Mouse (Mus musculus): Measurements from ENCODE around the gene Tac2. TPM values are rescaled to one million over a fixed set of nuclear protein-coding genes. Genes with fewer than 3 reads are reported as not detected.
A peak's percentile ranks its signal among the peaks of the same experiment; 100 is the strongest.

Gene Tac2
- polyA plus RNA-seq (2012; ENCODE audit: insufficient read depth, insufficient read length, missing spikeins), result not detected in 2 replicates

- Histone ChIP-seq H3K4me1 (ENCODE audit: control insufficient read depth, insufficient read depth, low read length) (no peaks in the 10 kb centered on the region), H3K27ac (ENCODE audit: insufficient read depth, low read depth, low read length) (no peak within 1 kb of the TSS), H3K4me3 (ENCODE audit: insufficient read depth, low read length) (no peak within 1 kb of the TSS)
- TF ChIP-seq CTCF (IDR thresholded peaks at IDR 0.05; ENCODE audit: low read depth, low read length) (no peak), POLR2A (IDR thresholded peaks at IDR 0.05; ENCODE audit: borderline replicate concordance, low read depth, low read length) (no peak)
Observed at GRCm38 (mm10) chr10:127724178-127724577, at the start of gene Tac2. Tac2 (plus strand) TSS chr10:127724478.

DNA sequence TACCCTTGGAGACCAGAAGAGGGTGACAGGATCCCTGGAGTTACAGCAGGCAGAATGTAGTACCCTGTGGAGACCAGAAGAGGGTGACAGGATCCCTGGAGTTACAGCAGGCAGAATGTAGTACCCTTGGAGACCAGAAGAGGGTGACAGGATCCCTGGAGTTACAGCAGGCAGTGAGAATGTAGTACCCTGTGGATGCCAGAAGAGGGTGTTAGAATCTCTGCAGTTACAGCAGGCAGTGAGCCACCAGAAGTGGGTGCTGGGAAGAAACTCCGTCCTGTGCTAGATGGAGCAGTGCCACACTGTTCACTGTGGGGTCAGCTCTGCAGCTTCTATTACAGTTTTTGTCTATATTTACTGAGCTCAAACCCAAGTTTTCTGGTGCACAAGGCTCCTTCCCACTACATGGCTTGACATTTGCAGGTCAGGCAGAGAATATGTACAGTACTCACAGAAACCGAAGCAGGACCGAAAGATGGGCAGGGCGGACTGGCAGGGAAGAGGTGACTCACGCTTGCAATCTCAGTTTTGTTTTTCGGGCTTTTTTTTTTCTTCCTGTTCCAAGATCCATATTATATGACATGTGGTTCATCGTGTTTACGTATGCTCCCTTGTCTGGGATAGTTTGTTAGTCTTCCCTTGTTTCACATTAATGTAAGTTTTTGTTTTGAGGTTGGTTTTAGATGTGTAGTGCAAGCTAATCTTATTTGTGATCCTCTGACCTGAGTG is 49.3 kb upstream of the Tac2 start:
- TF ChIP-seq CTCF (IDR thresholded peaks at IDR 0.05; ENCODE audit: low read depth, low read length) (peak; percentile 90), POLR2A (IDR thresholded peaks at IDR 0.05; ENCODE audit: borderline replicate concordance, low read depth, low read length) (no peak)
- peak overlapping the region; percentile 52 for H3K27ac ChIP-seq (ENCODE audit: insufficient read depth, low read depth, low read length)
- H3K4me1 ChIP-seq (ENCODE audit: control insufficient read depth, insufficient read depth, low read length), result peaks cover 2% of the 10 kb centered on the region; the same call in 1 of the 2 replicates
- H3K4me3 ChIP-seq (ENCODE audit: insufficient read depth, low read length), result peak overlapping the region; percentile 42

GRCm38 (mm10) chr10:127675859-127676398 is 48.3 kb upstream of the Tac2 start:
- no peak for TF ChIP-seq CTCF (IDR thresholded peaks at IDR 0.05; ENCODE audit: low read depth, low read length)
- no peak for TF ChIP-seq POLR2A (IDR thresholded peaks at IDR 0.05; ENCODE audit: borderline replicate concordance, low read depth, low read length)
- H3K4me1 ChIP-seq (ENCODE audit: control insufficient read depth, insufficient read depth, low read length), result peaks cover 2% of the 10 kb centered on the region; the same call in 1 of the 2 replicates
- peak overlapping the region; percentile 74 for H3K4me3 ChIP-seq (ENCODE audit: insufficient read depth, low read length)
- peak overlapping the region; percentile 62; the same call in 1 of the 2 replicates for H3K27ac ChIP-seq (ENCODE audit: insufficient read depth, low read depth, low read length)

GRCm38 (mm10) chr10:127676691-127677548 is 47.4 kb upstream of the Tac2 start:
- peak overlapping the region; percentile 62 for H3K27ac ChIP-seq (ENCODE audit: insufficient read depth, low read depth, low read length)
- H3K4me1 ChIP-seq (ENCODE audit: control insufficient read depth, insufficient read depth, low read length), result peaks cover 2% of the 10 kb centered on the region; the same call in 1 of the 2 replicates
- peak overlapping the region; percentile 89 for H3K4me3 ChIP-seq (ENCODE audit: insufficient read depth, low read length)
- no peak for TF ChIP-seq POLR2A (IDR thresholded peaks at IDR 0.05; ENCODE audit: borderline replicate concordance, low read depth, low read length)
- TF ChIP-seq CTCF (IDR thresholded peaks at IDR 0.05; ENCODE audit: low read depth, low read length), result no peak

DNA sequence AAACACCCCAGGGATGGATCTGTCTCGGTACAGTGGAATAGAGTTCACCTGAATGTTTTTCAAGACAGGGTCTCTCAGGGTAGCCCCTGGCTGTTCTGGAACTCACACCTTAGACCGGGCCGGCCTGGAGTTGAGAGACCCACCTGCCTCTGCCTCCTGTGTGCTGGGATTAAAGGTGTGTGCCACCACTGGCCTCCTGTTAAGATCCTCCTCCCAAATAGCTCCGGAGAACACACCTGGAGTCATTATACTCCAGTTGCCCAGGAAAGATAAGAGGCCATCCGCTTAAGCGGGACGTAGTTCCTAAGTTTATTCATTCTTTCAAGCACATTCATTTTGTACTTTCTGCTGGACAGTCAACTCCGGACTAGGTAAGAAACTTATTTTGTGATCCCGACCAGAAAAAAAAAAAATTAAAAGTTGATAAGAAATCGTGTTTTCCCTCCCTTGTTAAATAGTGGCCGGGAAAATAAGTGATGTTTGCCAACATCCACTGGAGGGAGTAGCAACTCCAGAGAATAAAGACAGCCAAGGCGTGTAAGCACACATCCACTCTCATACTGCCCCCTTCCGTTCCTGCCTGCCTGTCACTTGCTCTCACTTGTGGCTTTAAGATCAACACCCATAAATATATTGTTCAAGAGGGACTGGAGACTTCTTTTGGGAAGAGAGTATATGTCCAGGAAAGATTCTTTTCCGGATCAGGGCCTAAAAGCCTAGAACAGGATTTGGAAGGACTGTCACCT is 46.5 kb upstream of the Tac2 start:
- no peak overlapping the region for H3K27ac ChIP-seq (ENCODE audit: insufficient read depth, low read depth, low read length)
- TF ChIP-seq CTCF (IDR thresholded peaks at IDR 0.05; ENCODE audit: low read depth, low read length) (peak; percentile 32; the same call in 1 of the 2 replicates), POLR2A (IDR thresholded peaks at IDR 0.05; ENCODE audit: borderline replicate concordance, low read depth, low read length) (no peak)
- peaks cover 2% of the 10 kb centered on the region; the same call in 1 of the 2 replicates for H3K4me1 ChIP-seq (ENCODE audit: control insufficient read depth, insufficient read depth, low read length)
- peak overlapping the region; percentile 89 for H3K4me3 ChIP-seq (ENCODE audit: insufficient read depth, low read length)

GRCm38 (mm10) chr10:127679208-127679607 is 45.1 kb upstream of the Tac2 start:
- H3K27ac ChIP-seq (ENCODE audit: insufficient read depth, low read depth, low read length), result no peak overlapping the region
- H3K4me1 ChIP-seq (ENCODE audit: control insufficient read depth, insufficient read depth, low read length), result peaks cover 6% of the 10 kb centered on the region
- H3K4me3 ChIP-seq (ENCODE audit: insufficient read depth, low read length), result no peak overlapping the region
- TF ChIP-seq POLR2A (IDR thresholded peaks at IDR 0.05; ENCODE audit: borderline replicate concordance, low read depth, low read length) (no peak), CTCF (IDR thresholded peaks at IDR 0.05; ENCODE audit: low read depth, low read length) (no peak)

DNA sequence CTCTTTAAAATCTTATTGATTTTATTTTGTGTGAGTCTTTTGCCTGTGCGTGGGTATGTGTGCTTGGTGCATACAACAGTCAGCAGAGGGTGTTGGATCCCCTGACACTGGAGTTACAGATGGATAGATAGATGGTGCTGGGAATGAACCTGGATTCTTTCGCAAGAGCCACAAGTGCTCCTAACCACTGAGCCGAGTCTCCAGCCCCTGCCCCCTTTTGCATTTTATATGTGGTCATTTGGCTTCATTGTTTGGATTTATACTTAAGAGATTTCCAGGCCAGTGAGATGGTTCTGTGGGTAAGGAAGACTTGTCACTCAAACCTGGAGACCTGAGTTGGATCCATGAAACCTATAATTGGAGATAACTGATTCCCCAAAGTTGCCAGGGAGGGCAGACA is 44.4 kb upstream of the Tac2 start:
- TF ChIP-seq POLR2A (IDR thresholded peaks at IDR 0.05; ENCODE audit: borderline replicate concordance, low read depth, low read length), result no peak
- no peak for TF ChIP-seq CTCF (IDR thresholded peaks at IDR 0.05; ENCODE audit: low read depth, low read length)
- Histone ChIP-seq H3K4me3 (ENCODE audit: insufficient read depth, low read length) (no peak overlapping the region), H3K4me1 (ENCODE audit: control insufficient read depth, insufficient read depth, low read length) (peaks cover 6% of the 10 kb centered on the region), H3K27ac (ENCODE audit: insufficient read depth, low read depth, low read length) (no peak overlapping the region)

GRCm38 (mm10) chr10:127682886-127683285 is 41.4 kb upstream of the Tac2 start:
- no peak overlapping the region for H3K27ac ChIP-seq (ENCODE audit: insufficient read depth, low read depth, low read length)
- no peak overlapping the region for H3K4me3 ChIP-seq (ENCODE audit: insufficient read depth, low read length)
- TF ChIP-seq CTCF (IDR thresholded peaks at IDR 0.05; ENCODE audit: low read depth, low read length) (no peak), POLR2A (IDR thresholded peaks at IDR 0.05; ENCODE audit: borderline replicate concordance, low read depth, low read length) (no peak)
- H3K4me1 ChIP-seq (ENCODE audit: control insufficient read depth, insufficient read depth, low read length), result peaks cover 6% of the 10 kb centered on the region

- Histone ChIP-seq H3K27ac (ENCODE audit: insufficient read depth, low read depth, low read length) (no peak overlapping the region), H3K4me1 (ENCODE audit: control insufficient read depth, insufficient read depth, low read length) (no peaks in the 10 kb centered on the region), H3K4me3 (ENCODE audit: insufficient read depth, low read length) (no peak overlapping the region)
- no peak for TF ChIP-seq CTCF (IDR thresholded peaks at IDR 0.05; ENCODE audit: low read depth, low read length)
- no peak for TF ChIP-seq POLR2A (IDR thresholded peaks at IDR 0.05; ENCODE audit: borderline replicate concordance, low read depth, low read length)
Observed at GRCm38 (mm10) chr10:127691053-127691452, 33.2 kb upstream of the Tac2 start.
